Mouse (Mus musculus) erythroid progenitor cell, adult 5-6 weeks (primary cell): ENCODE measurements around the gene Drg1. TPM values are rescaled to one million over a fixed set of nuclear protein-coding genes. Genes with fewer than 3 reads are reported as not detected.
A peak's percentile ranks its signal among the peaks of the same experiment; 100 is the strongest.

Source experiments
- ATAC-seq: replicated peaks from 2 replicates; pipeline ENCODE4 v1.8.0; 2016; ENCODE audit warnings: moderate number of reproducible peaks, mild to moderate bottlenecking, moderate TSS enrichment, inconsistent platforms; ENCODE audit not compliant: poor library complexity, low FRiP score, severe bottlenecking
- total RNA-seq, 2 experiments: library from RNA; stranded (forward) in 1 of 2; stranded (reverse) in 1 of 2; fragments of 150-400 nt in 1 of 2; fragments of 186-747, 209-891 nt in 1 of 2; gene quantifications; 2 replicates each; pipeline versions ENCODE4 v1.2.3 to v1.2.4; 2015 to 2017; ENCODE audit warnings: low replicate concordance in 2 of 2

Gene Drg1
- total RNA-seq, 2 experiments from 2014 or later, result 91.5 to 148 TPM

- peak; percentile 48 for ATAC-seq
Observed at GRCm38 (mm10) chr11:3290640-3291310, 24.6 kb upstream of the Drg1 start.

GRCm38 (mm10) chr11:3289803-3290639 lies 23.8 kb upstream of the Drg1 start:
- peak; percentile 37; the same call in 1 of the 2 replicates for ATAC-seq

GRCm38 (mm10) chr11:3289302-3289802 lies 23.1 kb upstream of the Drg1 start:
- ATAC-seq, result no peak

GRCm38 (mm10) chr11:3288521-3289301 lies 22.5 kb upstream of the Drg1 start, which contains the start of gene Patz1:
Gene Patz1 (plus strand): TSS chr11:3288874.
- no peak; the same call in 1 of the 2 replicates for ATAC-seq

GRCm38 (mm10) chr11:3287921-3288320 lies 21.7 kb upstream of the Drg1 start:
- no peak for ATAC-seq

- no peak for ATAC-seq
Observed at GRCm38 (mm10) chr11:3287131-3287530, 20.9 kb upstream of the Drg1 start.

- no peak for ATAC-seq
Observed at GRCm38 (mm10) chr11:3285940-3286339, 19.7 kb upstream of the Drg1 start.

GRCm38 (mm10) chr11:3283645-3284044 lies 17.4 kb upstream of the Drg1 start:
- no peak for ATAC-seq

- no peak for ATAC-seq
Observed at GRCm38 (mm10) chr11:3282887-3283286, 16.7 kb upstream of the Drg1 start.

- ATAC-seq, result no peak
Observed at GRCm38 (mm10) chr11:3279729-3280128, 13.5 kb upstream of the Drg1 start.

GRCm38 (mm10) chr11:3278351-3278750 lies 12.1 kb upstream of the Drg1 start:
- no peak for ATAC-seq

- ATAC-seq, result no peak
Observed at GRCm38 (mm10) chr11:3269241-3269640, 3.0 kb upstream of the Drg1 start.

GRCm38 (mm10) chr11:3267133-3267532 lies 918 bp upstream of the Drg1 start:
- ATAC-seq, result no peak

- peak; percentile 52 for ATAC-seq
Observed at GRCm38 (mm10) chr11:3265291-3266078, 730 bp downstream of the Drg1 start.

- no peak for ATAC-seq
Observed at GRCm38 (mm10) chr11:3259537-3259936, 6.7 kb downstream of the Drg1 start.

- no peak for ATAC-seq
Observed at GRCm38 (mm10) chr11:3247387-3247786, 18.8 kb downstream of the Drg1 start.

- no peak for ATAC-seq
Observed at GRCm38 (mm10) chr11:3243771-3244170, 22.4 kb downstream of the Drg1 start.

- no peak for ATAC-seq
Observed at GRCm38 (mm10) chr11:3242395-3242794, 23.8 kb downstream of the Drg1 start.

GRCm38 (mm10) chr11:3235277-3235676 lies 30.9 kb downstream of the Drg1 start:
- ATAC-seq, result no peak
